In the genomic region with DNA sequence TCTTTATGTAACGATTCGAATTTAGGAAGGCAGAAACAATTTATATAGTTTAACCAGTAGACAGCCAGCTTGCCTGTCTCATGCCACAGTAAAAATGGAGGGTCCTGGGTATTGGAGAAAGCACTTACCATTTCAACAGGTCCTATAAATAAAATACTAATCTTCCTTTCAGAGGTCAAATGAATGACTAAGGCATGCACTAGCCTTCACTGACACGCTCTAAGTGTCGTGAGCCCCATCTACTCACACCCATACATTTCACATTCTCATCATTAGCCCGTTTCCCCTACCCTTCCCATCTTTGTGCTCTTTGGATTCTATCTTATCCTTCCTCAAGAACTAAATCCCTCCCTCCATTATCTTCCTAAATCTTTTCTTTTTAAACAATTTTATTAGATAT, we compare ENCODE assay signal across 22 mouse cellular contexts. TPM values are rescaled to one million over a fixed set of nuclear protein-coding genes. Genes with fewer than 3 reads are reported as not detected.
A peak's percentile ranks its signal among the peaks of the same experiment; 100 is the strongest.
DNase-seq lines count a peak whose midpoint lies in the region; ATAC-seq and TF ChIP-seq lines count a peak whose summit lies in the region.
"Had no signal": no experiment of that assay in that cellular context is flagged by ENCODE, and none has a peak within 500 bp of the region (broad histone marks: within the 10 kb centered on the region; RNA-seq: fewer than 3 reads in every experiment).

No protein-coding gene starts in this region.

- TF ChIP-seq POLR2A in heart, adult 2 months (IDR thresholded peaks at IDR 0.05; ENCODE audit: insufficient read depth, low read depth, low read length) = no peak

- 0 out of 2 replicates have a peak, but pooled peaks cover 2% of the 10 kb centered on the region for H3K79me2 ChIP-seq in heart, adult 2 months (replicated peaks; ENCODE audit: control insufficient read depth, insufficient read depth, low read length)

- peaks cover 13% of the 10 kb centered on the region for H3K4me1 ChIP-seq in heart, adult 2 months (ENCODE audit: control insufficient read depth, insufficient read depth, low read length)
- H3K4me1 ChIP-seq in heart, embryonic 13.5 days = peaks cover 92% of the 10 kb centered on the region
- H3K4me1 ChIP-seq in heart, embryonic 16.5 days (ENCODE audit: control insufficient read depth, insufficient read depth, low read length) = peaks cover 60% of the 10 kb centered on the region

- 63% methylated on average over 5 of the region's 5 CpGs for WGBS in heart, adult 2 months
- WGBS in heart, embryonic 13.5 days = 57% methylated on average over 5 of the region's 5 CpGs
- WGBS in heart, embryonic 16.5 days = 45% methylated on average over 5 of the region's 5 CpGs

- intact Hi-C loops in heart, adult 2 months (cut with DNase I) = no loop called here
- intact Hi-C loops in heart, postnatal 36 days (cut with DNase I) = no loop called here
- intact Hi-C loops in heart, postnatal 14 days (cut with DNase I) = loop anchor here (5.0 kb wide), 1 partner anchor 83 kb away; no protein-coding TSS in a partner anchor

- peak overlapping the region; percentile 2; the same call in 1 of the 2 replicates for H3K27ac ChIP-seq in heart, adult 2 months
- peak overlapping the region; percentile 82 for H3K27ac ChIP-seq in heart, embryonic 13.5 days (replicated peaks)
- H3K27ac ChIP-seq in heart, embryonic 16.5 days (ENCODE audit: low read length) = peak overlapping the region; percentile 79
- H3K27ac ChIP-seq: forebrain, embryonic 10.5 days; forebrain, embryonic 13.5 days; hindbrain, embryonic 12.5 days; hindbrain, embryonic 15.5 days had no signal

- peak overlapping the region; percentile 27 for H3K4me2 ChIP-seq in heart, embryonic 13.5 days
- peak overlapping the region; percentile 23 for H3K4me2 ChIP-seq in heart, embryonic 16.5 days (ENCODE audit: low read depth, low read length)
- H3K4me2 ChIP-seq: forebrain, embryonic 13.5 days; hindbrain, embryonic 12.5 days; hindbrain, embryonic 15.5 days had no signal

- H3K4me3 ChIP-seq in heart, adult 2 months = no peak overlapping the region
- H3K4me3 ChIP-seq in heart, embryonic 13.5 days = no peak overlapping the region
- no peak overlapping the region for H3K4me3 ChIP-seq in heart, embryonic 16.5 days (ENCODE audit: low read length)
- H3K4me3 ChIP-seq: forebrain, embryonic 10.5 days; forebrain, embryonic 13.5 days; hindbrain, embryonic 12.5 days; hindbrain, embryonic 15.5 days had no signal

- no peak overlapping the region for H3K9ac ChIP-seq in heart, adult 2 months (ENCODE audit: low read depth, low read length)
- H3K9ac ChIP-seq in heart, embryonic 13.5 days = no peak overlapping the region
- H3K9ac ChIP-seq in heart, embryonic 16.5 days (ENCODE audit: low read length) = no peak overlapping the region; the same call in 1 of the 2 replicates
- H3K9ac ChIP-seq: forebrain, embryonic 13.5 days; hindbrain, embryonic 12.5 days; hindbrain, embryonic 15.5 days had no signal

- H3K27me3 ChIP-seq in heart, adult 2 months (ENCODE audit: control insufficient read depth, insufficient read depth, low read length) = no peaks in the 10 kb centered on the region
- no peaks in the 10 kb centered on the region for H3K27me3 ChIP-seq in heart, embryonic 13.5 days (replicated peaks)
- H3K27me3 ChIP-seq in heart, embryonic 16.5 days (ENCODE audit: control insufficient read depth, insufficient read depth, low read length) = no peaks in the 10 kb centered on the region
- H3K27me3 ChIP-seq: forebrain, embryonic 13.5 days; hindbrain, embryonic 12.5 days; hindbrain, embryonic 15.5 days; Patski had no signal

- TF ChIP-seq EP300 in heart, adult 2 months (IDR thresholded peaks at IDR 0.05; ENCODE audit: insufficient read depth, low read depth, low read length) = no peak

- no peak for DNase-seq in heart, adult 2 months
- DNase-seq in heart, postnatal 36 days = no peak
- DNase-seq in heart, adult 18-20 months = no peak
- DNase-seq in heart, postnatal 14 days = no peak
- DNase-seq: adrenal gland, postnatal 10 days; adrenal gland, postnatal 36 days; cerebellum, adult 18-20 months; cerebellum, adult 9-10 months; cerebellum, postnatal 14 days; gastrocnemius, postnatal 10 days; gastrocnemius, postnatal 36 days; kidney, adult 2 months had no signal

- ATAC-seq in heart, embryonic 13.5 days (ENCODE audit: extremely low read depth, insufficient number of reproducible peaks, low FRiP score, low TSS enrichment) = no peak
- peak; percentile 42 for ATAC-seq in heart, embryonic 16.5 days (replicated peaks; ENCODE audit: extremely low read depth, insufficient read depth, low FRiP score)
- ATAC-seq: forebrain, embryonic 13.5 days; forebrain, embryonic 16.5 days; intestine, postnatal 0 days; Patski had no signal

- H3K36me3 ChIP-seq in heart, adult 2 months (ENCODE audit: control insufficient read depth, insufficient read depth, low read length) = no peaks in the 10 kb centered on the region; the same call in 1 of the 2 replicates
- H3K36me3 ChIP-seq in heart, embryonic 13.5 days = peaks cover 35% of the 10 kb centered on the region
- H3K36me3 ChIP-seq in heart, embryonic 16.5 days (ENCODE audit: control insufficient read depth, insufficient read depth) = peaks cover 11% of the 10 kb centered on the region
- H3K36me3 ChIP-seq: hindbrain, embryonic 12.5 days; hindbrain, embryonic 15.5 days had no signal

- no peak for TF ChIP-seq CTCF in heart, adult 2 months (IDR thresholded peaks at IDR 0.05)

- H3K9me3 ChIP-seq in heart, embryonic 13.5 days = no peaks in the 10 kb centered on the region
- H3K9me3 ChIP-seq in heart, embryonic 16.5 days (replicated peaks; ENCODE audit: control insufficient read depth, low read length) = no peaks in the 10 kb centered on the region
- H3K9me3 ChIP-seq: forebrain, embryonic 10.5 days; forebrain, embryonic 13.5 days; G1E; hindbrain, embryonic 12.5 days; hindbrain, embryonic 15.5 days had no signal

RNA-seq across cellular contexts. Expression of a gene that starts 6.5 kb away (rescaled TPM):
- total RNA-seq in heart, adult 2 months (2021) = 100 to 1,000 TPM; 212 to 248 TPM
- 95.0 and 98.5 TPM in 2 replicates for polyA plus RNA-seq in heart, adult 2 months (2012; rRNA removed)
- 100 to 1,000 TPM; 230 to 246 TPM for total RNA-seq in heart, postnatal 36 days (2021)
- 791 and 887 TPM in 2 replicates for polyA plus RNA-seq in heart, embryonic 13.5 days (2015; fragmentation: Nextera tagmentation; extraction: Ambion mirVana)
- total RNA-seq in heart, adult 18-20 months (2021) = 100 to 1,000 TPM; 252 to 253 TPM
- polyA plus RNA-seq in heart, embryonic 16.5 days (2015; fragmentation: Nextera tagmentation; extraction: Ambion mirVana) = 952 and 987 TPM in 2 replicates
- total RNA-seq in heart, postnatal 14 days (2021) = 100 to 1,000 TPM; 205 to 206 TPM

RNA-seq across cellular contexts. Expression of a gene that starts 6.6 kb away (rescaled TPM):
- total RNA-seq in heart, adult 2 months (2021) = 10 to 100 TPM; 31.1 to 33.3 TPM
- polyA plus RNA-seq in heart, adult 2 months (2012; rRNA removed) = 14.0 and 24.2 TPM in 2 replicates
- 10 to 100 TPM; 29.0 to 29.1 TPM for total RNA-seq in heart, postnatal 36 days (2021)
- 80.5 and 89.1 TPM in 2 replicates for polyA plus RNA-seq in heart, embryonic 13.5 days (2015; fragmentation: Nextera tagmentation; extraction: Ambion mirVana)
- total RNA-seq in heart, adult 18-20 months (2021) = 10 to 100 TPM; 30.3 to 36.8 TPM
- 82.2 and 98.9 TPM in 2 replicates for polyA plus RNA-seq in heart, embryonic 16.5 days (2015; fragmentation: Nextera tagmentation; extraction: Ambion mirVana)
- 10 to 100 TPM; 32.4 to 34.2 TPM for total RNA-seq in heart, postnatal 14 days (2021)

RNA-seq across cellular contexts. Expression of a gene that starts 23.9 kb away (rescaled TPM):
- 1 to 10 TPM; 2.7 to 2.8 TPM for total RNA-seq in heart, adult 2 months (2021)
- polyA plus RNA-seq in heart, adult 2 months (2012; rRNA removed) = 1.8 and 2.5 TPM in 2 replicates
- total RNA-seq in heart, postnatal 36 days (2021) = 1 to 10 TPM; 2.7 to 3.2 TPM
- 6.2 and 6.7 TPM in 2 replicates for polyA plus RNA-seq in heart, embryonic 13.5 days (2015; fragmentation: Nextera tagmentation; extraction: Ambion mirVana)
- 1 to 10 TPM; 2.6 to 3.0 TPM for total RNA-seq in heart, adult 18-20 months (2021)
- 6.5 and 6.9 TPM in 2 replicates for polyA plus RNA-seq in heart, embryonic 16.5 days (2015; fragmentation: Nextera tagmentation; extraction: Ambion mirVana)
- total RNA-seq in heart, postnatal 14 days (2021) = 1 to 10 TPM; 2.8 to 3.3 TPM

Comparison
In these comparisons a context has a peak if more than half of its experiments do, and no peak if none do; other contexts are left out.
1. H3K27ac ChIP-seq: peak in every context shown above with its lines; median percentile 82 in heart, embryonic 13.5 days; 79 in heart, embryonic 16.5 days; 2 in heart, adult 2 months.